Mouse (Mus musculus) ES-E14 (cell line): ENCODE results near the gene Rasgef1b. TPM values are rescaled to one million over a fixed set of nuclear protein-coding genes. Genes with fewer than 3 reads are reported as not detected.

Experiments used
- DNase-seq: peaks from one replicate; pipeline ENCODE4 v3.0.0-alpha.2; 2013; ENCODE audit warnings: low read depth, low spot score
- H3K27ac ChIP-seq: 2 replicates; pipeline ENCODE4 v1.5.1; 2012; ENCODE audit warnings: low read depth, mild to moderate bottlenecking, low read length, moderate library complexity, mixed read lengths; ENCODE audit not compliant: poor library complexity, insufficient read depth, severe bottlenecking
- H3K36me3 ChIP-seq: 2 replicates; pipeline ENCODE4 v1.6.1; 2012; ENCODE audit warnings: mild to moderate bottlenecking, low read length, moderate library complexity, mixed read lengths; ENCODE audit not compliant: control insufficient read depth, poor library complexity, insufficient read depth, severe bottlenecking
- H3K4me1 ChIP-seq, 2 experiments: fragments of 150-350 bp in 1 of 2; sonication (generic) in 1 of 2; 2 replicates each; pipeline ENCODE4 v1.6.1; 2012; ENCODE audit warnings: low read length in 2 of 2, mild to moderate bottlenecking in 1 of 2, mixed read lengths in 1 of 2; ENCODE audit not compliant: control insufficient read depth in 2 of 2, insufficient read depth in 2 of 2, poor library complexity in 1 of 2
- H3K4me3 ChIP-seq, 2 experiments: fragments of 150-350 bp in 1 of 2; sonication (generic) in 1 of 2; 2 replicates each; pipeline ENCODE4 v1.5.1; 2012; ENCODE audit warnings: low read length in 2 of 2, low read depth in 1 of 2, mild to moderate bottlenecking in 1 of 2, mixed read lengths in 1 of 2; ENCODE audit not compliant: insufficient read depth in 1 of 2, poor library complexity in 1 of 2, severe bottlenecking in 1 of 2
- H3K9ac ChIP-seq: 2 replicates; pipeline ENCODE4 v1.6.1; 2012; ENCODE audit warnings: low read depth, mild to moderate bottlenecking, low read length, mixed read lengths; ENCODE audit not compliant: poor library complexity, insufficient read depth, severe bottlenecking
- H3K9me3 ChIP-seq: fragments of 150-350 bp; sonication (generic); 2 replicates; pipeline ENCODE4 v1.6.1; 2012; ENCODE audit warnings: low read depth, mild to moderate bottlenecking, low read length; ENCODE audit not compliant: control insufficient read depth, insufficient read depth
- CHD2 ChIP-seq: IDR thresholded peaks from 2 replicates; pipeline ENCODE4 v1.6.1; 2014; ENCODE audit warnings: mild to moderate bottlenecking, low read depth, low read length, inconsistent platforms
- HCFC1 ChIP-seq: IDR thresholded peaks from 2 replicates; pipeline ENCODE4 v1.6.1; 2012; ENCODE audit warnings: low read length, inconsistent platforms, borderline replicate concordance; ENCODE audit not compliant: insufficient read depth
- MAFK ChIP-seq: IDR thresholded peaks from 2 replicates; pipeline ENCODE4 v1.6.1; 2014; ENCODE audit warnings: mild to moderate bottlenecking, low read depth, low read length, inconsistent platforms; ENCODE audit not compliant: insufficient read depth
- ZC3H11A ChIP-seq: IDR thresholded peaks from 2 replicates; pipeline ENCODE4 v1.6.1; 2012; ENCODE audit warnings: low read depth, mild to moderate bottlenecking, inconsistent platforms, low read length, borderline replicate concordance
- ZNF384 ChIP-seq: IDR thresholded peaks from 2 replicates; pipeline ENCODE4 v1.6.1; 2012; ENCODE audit warnings: low read depth, low read length, inconsistent platforms
- in situ Hi-C, 2 experiments: fragments of 600-800 bp; cut with MboI; formaldehyde crosslinking; loops; one replicate each; pipeline ENCODE4 v1.15.1; 2025; ENCODE audit warnings: low sequenced_read_pairs in 2 of 2, inconsistent platforms in 1 of 2; ENCODE audit not compliant: unreplicated experiment in 2 of 2
- total RNA-seq: library from RNA; depleted of rRNA; stranded (reverse); fragments of 300-350 nt; gene quantifications from 2 replicates; pipeline ENCODE4 v1.2.3, GENCODE M21; 2012

Gene Rasgef1b
- total RNA-seq, 1 experiment, result 2.8 TPM

DNA sequence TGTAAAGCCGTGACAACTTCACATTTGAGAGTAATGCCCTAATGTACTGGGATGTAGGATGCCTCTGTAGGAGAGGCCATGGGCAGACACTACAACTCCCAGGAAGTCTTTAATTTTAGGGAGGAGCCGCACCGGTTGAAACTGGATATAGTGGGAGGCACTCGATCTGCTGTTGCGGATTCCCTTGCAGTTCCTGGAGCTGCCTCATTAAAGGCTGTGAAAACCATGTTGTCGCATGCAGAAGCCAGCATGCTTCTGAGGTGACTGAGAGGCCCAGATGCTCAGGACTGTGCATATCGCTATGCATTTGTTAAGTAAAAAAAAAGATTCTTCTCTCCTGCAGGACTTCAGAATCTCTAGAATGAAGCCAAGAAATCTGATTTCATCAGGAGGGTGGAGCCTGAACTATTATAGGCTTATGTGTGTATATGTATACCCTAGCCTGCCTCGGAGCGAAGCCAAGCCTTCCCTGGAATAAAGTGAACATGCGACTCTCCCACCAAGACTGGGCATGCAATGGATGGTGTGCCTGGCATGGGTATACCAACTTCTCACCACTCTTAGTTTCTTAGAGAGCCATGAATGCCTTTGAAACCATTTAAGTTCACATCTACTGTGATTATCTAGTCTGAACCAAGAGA, 130.3 kb downstream of the Rasgef1b start:
- in situ Hi-C loops, result no loop called here
- no peak for DNase-seq
- H3K27ac ChIP-seq, result no peak overlapping the region
- H3K9ac ChIP-seq, result no peak overlapping the region
- TF ChIP-seq ZC3H11A, result no peak
- TF ChIP-seq ZNF384, result no peak
- TF ChIP-seq CHD2, result no peak
- no peak for TF ChIP-seq HCFC1
- no peak for TF ChIP-seq MAFK
- H3K36me3 ChIP-seq, result no peaks in the 10 kb centered on the region
- H3K4me3 ChIP-seq, result no peak overlapping the region
- no peaks in the 10 kb centered on the region for H3K9me3 ChIP-seq
- no peaks in the 10 kb centered on the region for H3K4me1 ChIP-seq

GRCm38 (mm10) chr5:99597701-99598100, 131.2 kb downstream of the Rasgef1b start:
- Histone ChIP-seq H3K4me3 (no peak overlapping the region), H3K36me3 (no peaks in the 10 kb centered on the region), H3K9ac (no peak overlapping the region), H3K27ac (no peak overlapping the region), H3K4me1 (no peaks in the 10 kb centered on the region), H3K9me3 (no peaks in the 10 kb centered on the region)
- DNase-seq, result no peak
- TF ChIP-seq MAFK (no peak), ZC3H11A (no peak), CHD2 (no peak), ZNF384 (no peak), HCFC1 (no peak)
- in situ Hi-C loops, result no loop called here

DNA sequence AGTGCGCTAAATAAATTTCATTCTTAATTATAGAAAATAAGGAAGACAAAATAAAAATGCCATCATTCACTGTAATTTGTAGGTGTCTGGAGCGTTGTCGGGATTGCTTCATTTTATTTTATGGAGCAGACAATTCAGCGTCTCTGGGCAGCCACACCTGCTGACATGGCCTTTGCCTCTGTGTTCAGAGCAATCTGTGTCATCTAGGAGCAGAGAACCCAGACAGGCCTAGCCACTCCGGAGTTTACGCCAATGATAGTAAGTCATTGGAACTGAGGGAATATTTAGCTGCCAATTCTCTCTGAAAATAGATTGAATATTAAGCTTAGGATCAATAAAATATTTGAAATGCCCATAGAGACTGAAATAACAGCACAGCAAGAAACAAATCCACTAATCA, 137.5 kb downstream of the Rasgef1b start:
- Histone ChIP-seq H3K9ac (no peak overlapping the region), H3K9me3 (no peaks in the 10 kb centered on the region), H3K4me3 (no peak overlapping the region), H3K27ac (no peak overlapping the region), H3K36me3 (no peaks in the 10 kb centered on the region), H3K4me1 (no peaks in the 10 kb centered on the region)
- no peak for DNase-seq
- TF ChIP-seq HCFC1 (no peak), ZC3H11A (no peak), ZNF384 (no peak), CHD2 (no peak), MAFK (no peak)
- in situ Hi-C loops, result no loop called here

DNA sequence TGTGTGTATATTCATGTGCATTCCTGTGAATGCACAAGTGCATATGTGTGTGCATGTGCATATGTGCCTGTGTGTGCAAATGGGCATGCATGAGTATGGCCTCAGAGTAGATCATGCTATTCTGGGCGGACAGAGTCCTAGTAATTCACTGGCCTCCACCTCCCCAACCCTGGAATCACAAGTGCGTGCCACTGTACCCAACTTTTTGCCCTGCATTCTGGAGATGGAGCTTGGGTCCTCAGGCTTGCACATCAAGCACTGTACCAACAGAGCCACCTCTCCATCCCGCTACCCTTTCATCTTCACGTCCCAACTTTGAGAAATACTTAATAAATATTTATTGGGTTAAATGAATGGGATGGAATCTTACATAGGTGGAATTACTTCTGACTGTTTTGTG, 138.3 kb downstream of the Rasgef1b start:
- no peaks in the 10 kb centered on the region for H3K4me1 ChIP-seq
- H3K36me3 ChIP-seq, result no peaks in the 10 kb centered on the region
- no peak for DNase-seq
- no peak overlapping the region for H3K9ac ChIP-seq
- TF ChIP-seq HCFC1 (no peak), MAFK (no peak), ZC3H11A (no peak)
- no peaks in the 10 kb centered on the region for H3K9me3 ChIP-seq
- H3K27ac ChIP-seq, result no peak overlapping the region
- in situ Hi-C loops, result no loop called here
- no peak overlapping the region for H3K4me3 ChIP-seq

GRCm38 (mm10) chr5:99587994-99588393, 140.9 kb downstream of the Rasgef1b start:
- no peaks in the 10 kb centered on the region for H3K9me3 ChIP-seq
- H3K9ac ChIP-seq, result no peak overlapping the region
- no peak overlapping the region for H3K4me3 ChIP-seq
- H3K27ac ChIP-seq, result no peak overlapping the region
- no peaks in the 10 kb centered on the region for H3K36me3 ChIP-seq
- no peaks in the 10 kb centered on the region for H3K4me1 ChIP-seq
- DNase-seq, result no peak
- TF ChIP-seq MAFK (peak; percentile 32; the same call in 1 of the 2 replicates), ZNF384 (no peak)
- in situ Hi-C loops, result no loop called here
